Mouse (Mus musculus) bone marrow macrophage, adult 2 months (primary cell): ENCODE results near the gene D930007J09Rik. TPM values are rescaled to one million over a fixed set of nuclear protein-coding genes. Genes with fewer than 3 reads are reported as not detected.

Experiments
- H3K27ac ChIP-seq: 2 replicates; pipeline ENCODE4 v1.5.1; 2012; ENCODE audit warnings: low read depth, low read length; ENCODE audit not compliant: insufficient read depth
- H3K4me1 ChIP-seq: 2 replicates; pipeline ENCODE4 v1.6.1; 2012; ENCODE audit warnings: low read length; ENCODE audit not compliant: control insufficient read depth, insufficient read depth
- H3K4me3 ChIP-seq: 2 replicates; pipeline ENCODE4 v1.5.1; 2012; ENCODE audit warnings: mild to moderate bottlenecking, low read length, moderate library complexity; ENCODE audit not compliant: insufficient read depth
- CTCF ChIP-seq: IDR thresholded peaks from 2 replicates; pipeline ENCODE4 v1.5.1; 2012; ENCODE audit warnings: low read depth, mild to moderate bottlenecking, low read length, moderate library complexity
- POLR2A ChIP-seq: IDR thresholded peaks from 2 replicates; pipeline ENCODE4 v1.6.1; 2012; ENCODE audit warnings: mild to moderate bottlenecking, low read depth, low read length, borderline replicate concordance
- polyA plus RNA-seq: library from polyadenylated mRNA; stranded (reverse); fragments of >200 nt; gene quantifications from 2 replicates; pipeline ENCODE4 v1.2.4, GENCODE M21; 2012; ENCODE audit not compliant: missing spikeins, insufficient read depth, insufficient read length

D930007J09Rik gene
- polyA plus RNA-seq, 1 experiment: not detected

DNA sequence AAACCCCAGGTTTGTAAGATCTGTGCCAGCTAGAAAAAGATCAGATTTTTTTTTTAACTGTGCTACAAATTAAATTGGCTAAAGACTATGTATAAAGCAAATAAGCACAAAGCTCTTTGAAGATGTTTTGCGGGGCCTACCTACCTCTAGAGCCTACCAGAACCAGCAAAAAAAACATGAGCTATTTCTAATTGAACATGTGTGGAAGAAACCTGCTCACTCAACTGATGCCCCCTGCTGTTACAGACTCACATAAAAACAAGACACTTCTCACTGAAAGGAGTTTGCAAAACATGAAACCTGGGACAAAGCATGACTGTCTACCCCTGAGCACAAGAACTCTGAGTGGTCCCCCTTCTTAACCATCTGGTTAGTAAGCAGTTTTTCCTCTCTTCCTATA is 5.6 kb downstream of the D930007J09Rik start:
- Histone ChIP-seq H3K4me3 (no peak overlapping the region), H3K27ac (no peak overlapping the region), H3K4me1 (no peaks in the 10 kb centered on the region)
- no peak for TF ChIP-seq CTCF
- no peak for TF ChIP-seq POLR2A

DNA sequence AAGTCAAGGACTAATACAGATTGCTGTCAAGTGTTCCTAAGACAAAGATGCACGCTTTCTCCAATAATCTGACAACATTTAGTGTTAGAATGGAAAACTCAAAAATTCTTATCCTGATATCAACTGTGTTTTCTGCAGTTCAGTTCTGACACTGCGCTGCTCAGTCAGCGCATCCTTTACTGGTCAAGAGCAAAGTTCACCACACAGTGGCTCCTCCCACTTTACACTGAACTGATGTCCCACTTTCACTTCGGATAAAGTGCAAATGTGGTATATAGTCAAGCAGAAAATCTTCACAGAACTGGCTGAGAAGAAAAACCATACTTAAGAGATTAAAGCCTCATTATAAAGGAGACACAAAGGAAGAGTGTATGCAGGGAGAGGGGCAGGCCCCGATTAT is 7.5 kb downstream of the D930007J09Rik start:
- Histone ChIP-seq H3K4me1 (no peaks in the 10 kb centered on the region), H3K4me3 (no peak overlapping the region), H3K27ac (no peak overlapping the region)
- TF ChIP-seq POLR2A (no peak), CTCF (no peak)

DNA sequence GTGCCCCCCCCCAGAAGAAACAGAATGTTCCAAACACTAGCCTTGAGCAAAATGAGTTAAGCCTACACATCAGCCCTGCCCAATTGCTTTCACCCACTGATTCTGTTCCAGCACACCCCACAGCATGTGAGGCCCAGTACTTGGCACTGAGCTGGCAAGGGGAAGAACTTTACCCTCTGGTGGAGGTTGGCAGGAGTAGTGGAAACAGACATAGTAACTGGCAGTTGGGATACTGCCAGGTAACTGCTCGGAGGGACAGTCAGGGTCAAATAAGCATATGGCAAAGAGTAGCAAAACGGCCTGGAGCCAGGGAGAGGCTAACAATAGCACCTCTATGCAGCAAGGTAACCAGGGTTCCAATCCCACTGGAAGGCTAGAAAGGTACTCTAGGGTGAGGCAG is 8.0 kb downstream of the D930007J09Rik start:
- no peak for TF ChIP-seq CTCF
- no peak for TF ChIP-seq POLR2A
- Histone ChIP-seq H3K4me3 (no peak overlapping the region), H3K4me1 (no peaks in the 10 kb centered on the region), H3K27ac (no peak overlapping the region)

DNA sequence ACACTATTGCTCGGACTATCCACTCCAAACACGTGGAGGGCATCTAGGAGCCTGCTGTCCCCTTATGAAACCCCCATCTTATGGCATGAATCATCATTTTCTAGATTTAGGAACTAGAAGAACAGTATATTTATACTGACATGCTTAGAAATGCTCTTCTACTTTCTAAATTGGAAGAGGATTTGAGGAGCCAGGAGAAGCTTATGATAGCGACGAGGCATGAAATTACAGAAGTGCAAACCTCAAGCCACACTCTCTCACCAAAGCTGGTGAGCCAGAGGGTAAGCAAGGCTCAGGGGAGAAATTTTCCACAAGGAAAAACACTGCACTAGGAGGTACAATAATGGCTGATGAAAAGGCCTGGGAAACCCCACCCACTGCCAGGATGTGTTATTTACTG is 12.9 kb downstream of the D930007J09Rik start:
- TF ChIP-seq POLR2A (no peak), CTCF (no peak)
- H3K4me3 ChIP-seq: no peak overlapping the region
- no peaks in the 10 kb centered on the region for H3K4me1 ChIP-seq
- no peak overlapping the region for H3K27ac ChIP-seq

DNA sequence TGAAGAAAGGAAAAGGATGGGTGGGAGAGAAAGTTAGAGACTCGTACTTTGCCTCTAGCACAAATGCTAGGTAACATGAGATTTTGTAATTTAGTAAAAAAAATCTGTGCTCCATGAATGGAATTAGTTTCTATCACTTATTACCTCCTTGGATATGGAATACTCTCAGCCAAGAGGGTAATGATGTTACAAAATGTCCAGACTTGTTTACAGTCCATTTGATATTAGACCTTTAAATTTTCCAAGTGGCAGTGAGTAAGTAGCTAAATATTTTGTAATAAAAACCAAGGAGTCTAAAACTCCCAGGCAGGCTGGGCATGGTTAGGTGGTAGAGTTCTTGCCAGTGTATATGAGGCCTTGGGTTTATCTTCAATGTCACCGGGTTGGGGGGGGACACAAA is 15.1 kb downstream of the D930007J09Rik start:
- Histone ChIP-seq H3K4me1 (no peaks in the 10 kb centered on the region), H3K4me3 (no peak overlapping the region), H3K27ac (no peak overlapping the region)
- TF ChIP-seq POLR2A: no peak
- TF ChIP-seq CTCF: no peak

DNA sequence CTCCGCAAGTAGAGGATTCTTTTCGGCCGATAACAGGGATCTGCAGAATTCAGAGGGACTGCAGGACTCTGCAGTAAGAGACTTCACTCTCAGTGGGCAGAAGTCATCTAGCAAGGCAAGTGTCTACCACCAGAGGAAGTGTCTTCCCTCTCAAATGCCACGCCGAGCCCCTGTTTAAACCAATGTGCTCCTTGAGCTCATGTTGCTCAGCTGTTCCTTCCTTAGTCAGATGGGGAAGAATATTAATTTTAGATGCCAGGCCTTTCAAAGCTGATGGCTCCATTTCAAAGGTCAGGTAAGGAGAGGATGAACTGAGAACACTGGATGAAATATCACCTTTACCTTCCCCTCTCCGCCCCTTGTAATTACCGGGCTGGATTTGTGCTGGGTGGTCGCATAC is 18.8 kb downstream of the D930007J09Rik start, which contains the start of gene Mylk4:
Gene Mylk4, minus strand, starts transcription at position 139 of the 400 bp plus-strand sequence.
- H3K4me1 ChIP-seq: no peaks in the 10 kb centered on the region
- no peak within 1 kb of the TSS for H3K27ac ChIP-seq
- TF ChIP-seq POLR2A (no peak), CTCF (no peak)
- no peak within 1 kb of the TSS for H3K4me3 ChIP-seq

DNA sequence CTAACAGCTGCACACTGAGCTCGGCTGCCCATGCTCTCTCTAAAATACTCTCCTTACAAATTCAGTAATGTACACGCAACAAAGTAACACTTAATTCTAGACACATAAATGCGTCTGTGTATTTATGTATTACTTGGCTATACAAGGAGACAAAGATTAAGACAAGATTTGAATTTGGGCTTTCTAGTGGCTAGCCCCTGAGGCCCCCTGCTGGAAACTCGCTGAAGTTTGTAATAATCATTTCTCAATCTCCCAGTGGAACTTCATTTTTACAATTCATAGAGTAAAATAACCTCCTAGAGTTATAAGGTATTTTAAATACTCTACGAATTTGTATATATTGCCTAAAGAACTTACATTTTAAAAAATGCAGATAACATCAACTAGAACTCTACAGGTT is 19.6 kb downstream of the D930007J09Rik start:
- no peak overlapping the region for H3K27ac ChIP-seq
- TF ChIP-seq CTCF: no peak
- TF ChIP-seq POLR2A: no peak
- no peak overlapping the region for H3K4me3 ChIP-seq
- no peaks in the 10 kb centered on the region for H3K4me1 ChIP-seq

DNA sequence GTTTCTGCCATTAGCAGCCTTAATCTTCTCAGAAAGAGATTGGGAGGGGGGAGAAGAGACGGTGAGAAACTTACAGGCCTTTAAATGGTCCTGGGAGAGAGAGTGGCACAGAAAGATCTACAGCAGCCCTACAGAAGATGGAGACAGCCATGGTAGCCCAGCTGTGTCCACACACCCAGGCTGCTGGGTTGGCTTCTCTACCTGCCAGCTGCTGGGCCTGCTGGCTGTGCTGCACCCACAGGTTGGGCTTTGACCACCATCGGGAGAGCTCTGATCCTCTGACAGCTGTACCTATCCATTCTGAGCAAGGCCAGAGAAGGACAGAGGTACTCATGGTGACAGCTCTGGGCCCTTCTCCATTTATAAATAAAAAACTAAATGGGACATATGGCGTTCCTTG is 23.8 kb downstream of the D930007J09Rik start:
- Histone ChIP-seq H3K4me3 (no peak overlapping the region), H3K4me1 (no peaks in the 10 kb centered on the region), H3K27ac (no peak overlapping the region)
- no peak for TF ChIP-seq POLR2A
- TF ChIP-seq CTCF: no peak

DNA sequence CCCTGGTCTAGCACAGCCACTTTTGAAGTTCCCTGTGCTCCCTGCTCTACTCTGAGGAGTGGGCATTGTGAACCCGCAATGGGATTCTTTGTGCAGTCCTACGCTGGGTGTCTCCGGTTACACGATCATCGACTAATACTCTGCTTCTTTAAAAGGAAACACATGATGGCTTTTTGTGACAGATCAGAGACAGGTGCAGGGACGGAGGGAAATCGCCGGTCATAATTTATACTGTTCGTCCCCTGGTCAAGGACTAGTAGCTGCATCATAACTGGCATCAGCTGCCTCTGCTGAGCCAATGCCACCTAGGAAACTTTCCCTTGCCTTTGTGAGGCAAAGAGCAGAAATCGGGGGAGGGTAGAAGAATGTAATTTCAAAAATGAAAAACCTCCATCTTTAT is 26.3 kb downstream of the D930007J09Rik start:
- no peak overlapping the region for H3K27ac ChIP-seq
- TF ChIP-seq CTCF: no peak
- H3K4me3 ChIP-seq: no peak overlapping the region
- no peaks in the 10 kb centered on the region for H3K4me1 ChIP-seq

DNA sequence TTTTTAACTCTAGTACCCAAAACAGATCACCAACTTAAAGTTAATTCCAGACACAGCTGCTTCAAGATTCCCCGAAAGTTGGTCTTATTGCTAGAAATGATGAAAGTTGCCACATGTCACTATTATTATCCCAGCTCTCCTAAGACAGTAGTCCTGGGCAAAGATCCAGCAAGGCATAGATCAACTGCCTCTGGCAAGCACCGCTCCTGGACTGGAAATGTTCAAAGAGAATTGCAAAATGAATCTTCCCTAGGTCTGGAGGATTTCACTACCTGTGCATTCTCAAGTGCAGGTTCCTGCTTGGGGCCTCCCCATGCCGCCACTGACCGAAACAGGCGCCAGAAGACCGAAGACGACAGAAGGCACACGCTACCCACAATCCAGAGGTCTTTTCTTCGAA is 26.8 kb downstream of the D930007J09Rik start:
- Histone ChIP-seq H3K4me1 (no peaks in the 10 kb centered on the region), H3K4me3 (no peak overlapping the region), H3K27ac (no peak overlapping the region)
- TF ChIP-seq POLR2A (no peak), CTCF (no peak)

DNA sequence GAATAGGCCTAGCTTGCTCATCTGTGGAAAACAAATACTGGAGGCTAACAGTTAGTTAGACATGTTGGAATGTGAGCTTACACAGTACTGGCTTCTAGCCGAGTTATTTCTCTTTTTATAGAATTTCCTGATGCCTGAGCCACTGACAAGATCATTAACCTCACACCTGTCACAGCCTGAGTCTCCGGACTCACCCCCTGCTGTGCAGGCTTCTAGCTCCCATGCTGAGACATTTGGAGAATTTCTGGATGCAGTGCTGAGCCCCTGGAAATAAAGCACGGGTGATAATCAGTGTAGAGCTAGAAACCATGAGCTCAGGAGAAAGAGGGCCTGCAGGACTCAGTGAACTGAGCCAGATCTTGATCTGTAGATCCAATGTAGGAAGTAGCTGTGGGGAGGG is 32.7 kb downstream of the D930007J09Rik start:
- Histone ChIP-seq H3K27ac (no peak overlapping the region), H3K4me3 (no peak overlapping the region), H3K4me1 (no peaks in the 10 kb centered on the region)
- TF ChIP-seq CTCF (no peak), POLR2A (no peak)
